Mouse (Mus musculus) erythroblast, embryonic 14.5 days (primary cell): ENCODE results near the gene Zfhx3.

Source experiments
- GATA1 ChIP-seq: IDR thresholded peaks from 2 replicates; pipeline ENCODE4 v1.6.1; 2012; ENCODE audit warnings: low read length, inconsistent platforms, mixed read lengths
- TAL1 ChIP-seq: IDR thresholded peaks from 3 replicates; pipeline ENCODE4 v1.6.1; 2012; ENCODE audit warnings: low read length, inconsistent platforms, mixed read lengths

DNA sequence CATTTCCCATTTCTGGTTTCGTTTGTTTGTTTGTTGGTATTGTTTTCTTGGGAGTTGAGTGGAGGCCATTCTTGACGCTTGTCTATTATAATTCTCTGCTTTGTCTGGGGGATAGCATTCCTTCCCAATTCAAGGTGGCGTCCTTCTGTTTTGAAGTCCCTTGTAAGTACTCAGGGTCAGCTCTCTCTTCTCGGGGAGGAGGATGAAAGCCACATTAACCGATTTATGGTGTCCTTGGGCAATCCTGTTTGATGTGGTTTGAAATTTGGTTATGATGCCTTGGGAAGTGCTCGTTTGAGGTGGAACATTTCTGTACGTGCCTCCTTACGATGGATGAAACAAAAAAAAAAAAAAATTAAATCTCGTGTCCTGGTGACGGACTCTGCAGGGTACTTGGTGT is 800.0 kb downstream of the Zfhx3 start:
- TF ChIP-seq TAL1 (no peak), GATA1 (no peak)
